Mouse (Mus musculus) left cerebral cortex, postnatal 10 days (tissue): ENCODE results near the gene Cacnb3. TPM values are rescaled to one million over a fixed set of nuclear protein-coding genes. Genes with fewer than 3 reads are reported as not detected.
A peak's percentile ranks its signal among the peaks of the same experiment; 100 is the strongest.

Source experiments
- DNase-seq, 2 experiments: peaks; one replicate each; pipeline ENCODE4 v3.0.0; 2021 to 2022; ENCODE audit warnings: low spot score in 2 of 2, mixed read lengths in 1 of 2; ENCODE audit errors: extremely low spot score in 1 of 2
- intact Hi-C: fragments of 180-260 bp; cut with DNase I; formaldehyde crosslinking; loops from one replicate; pipeline ENCODE4 v1.15.1; 2025
- total RNA-seq, 2 experiments: library from RNA; stranded (reverse); gene quantifications; 2 replicates each; pipeline ENCODE4 v1.2.3; 2021

Gene Cacnb3
- total RNA-seq, 2 experiments from 2014 or later = 173 to 185 TPM

- intact Hi-C loops = no loop called here
- peak in 1 of 2 experiments; percentile 82 for DNase-seq
These were observed 1.6 kb downstream of the Cacnb3 start for GRCm38 (mm10) chr15:98632107-98632744.

GRCm38 (mm10) chr15:98632921-98633320, 2.3 kb downstream of the Cacnb3 start:
- intact Hi-C loops = no loop called here
- no peak for DNase-seq

- DNase-seq = no peak
- intact Hi-C loops = no loop called here
These were observed 3.3 kb downstream of the Cacnb3 start for GRCm38 (mm10) chr15:98633822-98634470.

- intact Hi-C loops = no loop called here
- DNase-seq = peak; percentile 71 to 91
These were observed 4.0 kb downstream of the Cacnb3 start for GRCm38 (mm10) chr15:98634541-98635081.

- intact Hi-C loops = no loop called here
- peak in 1 of 2 experiments; percentile 57 for DNase-seq
These were observed 4.7 kb downstream of the Cacnb3 start for GRCm38 (mm10) chr15:98635291-98635841.

- intact Hi-C loops = no loop called here
- peak; percentile 66 to 80 for DNase-seq
These were observed 5.9 kb downstream of the Cacnb3 start for GRCm38 (mm10) chr15:98636517-98636916.

GRCm38 (mm10) chr15:98637155-98637554, 6.5 kb downstream of the Cacnb3 start:
- no peak for DNase-seq
- intact Hi-C loops = no loop called here

GRCm38 (mm10) chr15:98640157-98640556, 9.5 kb downstream of the Cacnb3 start:
- no peak for DNase-seq
- intact Hi-C loops = no loop called here

GRCm38 (mm10) chr15:98644406-98644805, 13.8 kb downstream of the Cacnb3 start:
- DNase-seq = no peak
- intact Hi-C loops = no loop called here

GRCm38 (mm10) chr15:98645057-98646026, 14.7 kb downstream of the Cacnb3 start:
- no peak for DNase-seq
- intact Hi-C loops = no loop called here

- DNase-seq = no peak
- intact Hi-C loops = no loop called here
These were observed 16.1 kb downstream of the Cacnb3 start for GRCm38 (mm10) chr15:98646737-98647136.

- intact Hi-C loops = no loop called here
- DNase-seq = no peak
These were observed 16.7 kb downstream of the Cacnb3 start for GRCm38 (mm10) chr15:98647308-98647707.

- intact Hi-C loops = no loop called here
- no peak for DNase-seq
These were observed 17.4 kb downstream of the Cacnb3 start for GRCm38 (mm10) chr15:98648071-98648470.

GRCm38 (mm10) chr15:98651431-98651830, 20.8 kb downstream of the Cacnb3 start:
- no peak for DNase-seq
- intact Hi-C loops = no loop called here

- intact Hi-C loops = no loop called here
- DNase-seq = no peak
These were observed 21.5 kb downstream of the Cacnb3 start for GRCm38 (mm10) chr15:98652174-98652573.

- DNase-seq = no peak
- intact Hi-C loops = no loop called here
These were observed 26.5 kb downstream of the Cacnb3 start for GRCm38 (mm10) chr15:98656982-98657751.

- intact Hi-C loops = loop anchor here (5.0 kb wide), 1 partner anchor 130 kb away; no protein-coding TSS in a partner anchor
- no peak for DNase-seq
These were observed 31.5 kb downstream of the Cacnb3 start for GRCm38 (mm10) chr15:98662198-98662566.
